Mouse (Mus musculus) mouse embryonic stem cell (cell line): ENCODE results near the gene Upk1a.

Experiments used
- in situ Hi-C, 2 experiments: fragments of 300-500 bp; cut with MboI; formaldehyde crosslinking; loops; 1 replicate in 1 of 2; 3 replicates in 1 of 2; pipeline ENCODE4 v1.14.3; 2019 to 2020; ENCODE audit warnings: low sequenced_read_pairs in 2 of 2, low pct_unique_long_range_greater_than_20kb in 1 of 2, mixed read lengths in 1 of 2; ENCODE audit not compliant: unreplicated experiment in 1 of 2

The Upk1a gene

GRCm38 (mm10) chr7:30612654-30613402 is at the start of gene Upk1a:
Gene Upk1a (minus strand): TSS chr7:30612847.
- in situ Hi-C loops = no loop called here

DNA sequence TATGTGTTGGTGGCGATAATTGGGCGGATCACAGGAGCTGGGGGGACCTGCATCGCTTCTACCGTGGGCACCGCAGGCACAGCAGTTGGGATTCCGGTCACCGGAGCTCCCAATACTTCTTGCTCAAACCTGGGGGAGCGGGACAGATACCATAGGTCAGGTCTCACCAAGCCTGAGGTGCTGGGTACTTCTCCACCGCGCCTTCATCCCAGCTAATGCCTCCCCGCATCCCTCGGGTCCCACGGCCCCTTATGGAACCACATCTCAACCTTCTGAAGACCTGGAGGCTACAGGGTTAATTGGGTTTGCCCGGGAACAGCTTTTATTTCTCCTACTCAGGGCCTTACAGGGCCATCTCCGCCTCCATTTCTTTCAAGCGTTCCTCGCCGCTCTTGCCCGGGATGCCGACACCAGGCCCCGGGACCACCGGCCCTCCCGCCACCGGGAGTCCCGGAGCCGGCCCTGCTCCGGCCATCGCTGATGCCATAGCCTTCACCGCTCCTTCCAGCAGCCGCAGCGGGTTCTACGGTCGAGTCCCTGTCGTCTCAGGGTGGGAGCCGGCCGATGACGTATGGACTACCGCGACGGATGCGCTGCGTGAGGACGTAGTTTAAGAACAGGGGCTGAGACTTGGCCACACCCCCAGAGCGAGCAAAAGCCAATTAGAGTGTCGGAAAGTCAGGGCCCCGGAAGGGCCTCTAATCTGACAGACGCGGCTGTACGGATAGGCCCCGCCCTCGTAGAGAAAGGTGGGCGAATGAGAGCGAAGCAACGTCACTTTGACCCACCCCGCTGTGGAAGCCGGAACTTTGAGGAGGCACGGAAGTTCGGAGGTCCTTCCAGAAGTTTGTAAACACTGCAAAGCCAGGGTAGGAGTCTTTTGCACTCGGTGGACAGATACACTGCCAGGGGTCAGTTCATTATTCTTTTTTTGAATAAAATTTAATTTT is 37.2 kb upstream of the Upk1a start, which contains the start of gene Rbm42:
Rbm42 (minus strand) TSS at position 727 of the 950 bp plus-strand sequence.
- in situ Hi-C loops = no loop called here

GRCm38 (mm10) chr7:30639083-30639482 is 26.4 kb upstream of the Upk1a start:
- in situ Hi-C loops = no loop called here

- in situ Hi-C loops = no loop called here
Measured at GRCm38 (mm10) chr7:30636395-30636794, 23.7 kb upstream of the Upk1a start.

- in situ Hi-C loops = no loop called here
Measured at GRCm38 (mm10) chr7:30635752-30636151, 23.1 kb upstream of the Upk1a start, which contains the start of gene Etv2. Gene Etv2 (minus strand): TSS chr7:30635852.

GRCm38 (mm10) chr7:30634621-30635020 is 22.0 kb upstream of the Upk1a start:
- in situ Hi-C loops = no loop called here

- in situ Hi-C loops = no loop called here
Measured at GRCm38 (mm10) chr7:30633762-30634412, 21.2 kb upstream of the Upk1a start.

GRCm38 (mm10) chr7:30629013-30629412 is 16.4 kb upstream of the Upk1a start:
- in situ Hi-C loops = no loop called here

DNA sequence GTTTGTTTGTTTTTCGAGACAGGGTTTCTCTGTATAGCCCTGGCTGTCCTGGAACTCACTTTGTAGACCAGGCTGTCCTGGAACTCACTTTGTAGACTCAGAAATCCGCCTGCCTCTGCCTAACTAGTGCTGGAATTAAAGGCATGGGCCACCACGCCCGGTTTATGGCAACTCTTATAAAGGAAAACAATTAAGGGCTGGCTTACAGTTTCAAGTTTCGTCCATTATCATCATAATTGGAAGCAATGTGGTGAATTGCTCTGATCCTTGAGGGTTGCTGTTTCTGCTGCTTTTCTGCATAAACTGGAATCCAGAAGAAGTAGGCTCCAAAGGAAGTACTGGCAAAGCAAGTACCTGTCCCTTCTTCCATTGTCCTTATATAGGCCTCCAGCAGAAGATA is 14.0 kb upstream of the Upk1a start:
- in situ Hi-C loops = no loop called here

DNA sequence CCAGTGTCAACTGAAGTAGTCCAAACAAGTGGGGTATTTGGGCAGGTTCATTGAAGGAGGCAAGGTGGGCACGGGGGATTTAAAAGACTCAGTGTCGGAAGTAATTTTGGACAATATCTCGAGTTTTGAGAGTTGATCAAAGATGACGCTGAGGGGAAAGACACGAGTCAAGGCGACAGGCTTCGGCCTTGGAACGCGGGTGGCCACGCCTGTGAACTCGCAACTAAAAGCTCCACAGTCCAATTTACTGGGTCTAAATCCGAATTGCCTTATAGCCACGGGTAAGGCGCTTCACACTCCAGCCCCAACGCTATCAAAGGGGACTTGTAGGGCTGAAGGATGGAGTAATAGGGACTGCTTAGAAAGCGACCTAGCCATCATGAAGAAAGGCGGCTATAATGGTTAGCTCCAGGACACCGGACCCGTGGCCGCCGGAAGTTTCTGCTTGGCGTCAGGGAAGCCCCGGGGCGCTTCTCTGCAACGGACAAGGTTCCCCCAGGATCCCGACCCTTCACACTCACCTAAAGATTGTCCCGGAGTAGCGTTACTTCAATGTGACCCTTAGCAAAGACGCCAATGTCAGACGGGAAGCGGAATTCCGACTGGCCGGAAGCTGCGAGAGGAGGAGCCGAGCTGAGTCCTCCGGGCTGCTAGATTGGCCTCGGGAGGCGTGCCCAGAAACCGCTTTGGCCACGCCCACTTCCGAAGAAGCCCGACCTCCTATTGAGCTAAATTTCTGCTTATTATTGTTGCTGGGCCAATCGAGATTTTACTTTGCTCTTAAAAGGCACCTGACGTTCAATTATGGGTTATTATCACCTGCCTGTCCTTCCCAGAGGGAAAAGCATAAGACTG is 13.1 kb upstream of the Upk1a start, which contains the start of gene Cox6b1:
Cox6b1 (minus strand) TSS at position 622 of the 855 bp plus-strand sequence.
- in situ Hi-C loops = no loop called here

DNA sequence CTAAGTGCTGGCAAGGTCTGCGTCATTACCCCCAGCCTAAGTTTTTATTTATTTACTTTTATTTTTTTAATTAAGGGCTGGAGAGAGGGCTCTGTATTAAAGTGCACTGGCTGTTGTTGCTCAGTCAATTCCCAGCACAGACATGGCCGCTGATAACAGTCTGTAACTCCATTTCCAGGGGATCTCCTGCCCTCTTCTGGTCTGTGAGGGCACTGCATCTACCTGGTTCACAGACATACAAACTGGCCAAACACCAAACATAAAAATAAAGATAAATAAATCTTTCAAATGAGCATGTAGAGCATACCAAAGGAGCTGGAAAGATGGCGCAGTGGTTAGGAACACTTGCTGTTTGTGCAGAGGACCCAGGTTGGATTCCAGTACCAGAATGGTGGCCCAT is 6.6 kb upstream of the Upk1a start:
- in situ Hi-C loops = loop anchor here (5.0 kb wide), 1 partner anchor 127 kb away; the partner anchor contains the start of gene Prodh2 (in 2 of the 2)

- in situ Hi-C loops = loop anchor here (5.0 kb wide), 1 partner anchor 126 kb away; the partner anchor contains the start of gene Prodh2 (in 2 of the 2)
Measured at GRCm38 (mm10) chr7:30618658-30619057, 6.0 kb upstream of the Upk1a start.

- in situ Hi-C loops = loop anchor here (5.0 kb wide), 1 partner anchor 123 kb away; the partner anchor contains the start of gene Prodh2 (in 2 of the 2)
Measured at GRCm38 (mm10) chr7:30615049-30615760, 2.6 kb upstream of the Upk1a start.

DNA sequence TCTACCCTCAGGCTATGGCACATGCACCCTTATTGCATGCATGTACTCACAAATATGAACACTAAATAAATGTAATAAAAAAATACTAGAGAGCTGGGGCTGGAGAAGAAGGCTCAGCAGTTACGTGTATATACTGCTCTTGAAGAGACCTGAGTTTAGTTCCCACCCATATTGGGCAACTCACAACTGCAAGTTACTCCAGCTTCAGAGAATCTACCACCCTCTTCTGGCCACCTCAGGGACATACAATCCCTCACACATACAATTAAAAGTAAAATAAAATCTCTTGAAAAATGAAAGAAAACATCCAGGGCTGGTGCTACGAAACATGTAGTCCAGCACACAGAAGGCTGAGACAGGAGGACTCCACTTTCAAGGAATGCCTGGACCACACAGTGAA is 1.8 kb upstream of the Upk1a start:
- in situ Hi-C loops = no loop called here

DNA sequence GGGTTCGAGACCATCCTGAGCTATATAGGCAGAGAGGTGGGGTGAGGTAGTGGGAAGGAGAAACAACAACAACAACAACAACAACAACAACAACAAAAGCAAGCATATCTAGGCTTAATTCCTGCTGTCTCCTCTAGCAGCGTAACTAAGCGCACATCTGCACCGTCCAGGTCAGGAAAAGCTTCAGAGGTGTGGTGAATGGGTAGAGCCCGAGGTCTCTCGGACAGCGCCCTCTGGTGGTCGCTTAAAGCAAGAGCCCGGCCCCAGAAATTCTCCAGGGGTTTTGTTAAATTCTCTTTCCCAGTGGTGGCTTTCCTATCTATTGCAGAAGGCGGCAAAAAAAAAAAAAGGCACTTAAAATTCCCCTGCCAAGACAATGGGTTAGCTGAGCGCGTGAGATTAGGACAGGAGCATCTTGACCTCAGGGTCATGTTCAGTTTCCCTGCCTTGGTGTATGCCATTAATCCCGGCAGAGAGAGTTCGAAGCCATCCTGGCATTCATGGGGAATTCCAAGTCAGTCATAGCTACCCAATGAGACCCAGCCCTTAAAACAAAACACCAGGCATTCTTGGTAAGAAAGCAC is 974 bp upstream of the Upk1a start:
- in situ Hi-C loops = no loop called here

DNA sequence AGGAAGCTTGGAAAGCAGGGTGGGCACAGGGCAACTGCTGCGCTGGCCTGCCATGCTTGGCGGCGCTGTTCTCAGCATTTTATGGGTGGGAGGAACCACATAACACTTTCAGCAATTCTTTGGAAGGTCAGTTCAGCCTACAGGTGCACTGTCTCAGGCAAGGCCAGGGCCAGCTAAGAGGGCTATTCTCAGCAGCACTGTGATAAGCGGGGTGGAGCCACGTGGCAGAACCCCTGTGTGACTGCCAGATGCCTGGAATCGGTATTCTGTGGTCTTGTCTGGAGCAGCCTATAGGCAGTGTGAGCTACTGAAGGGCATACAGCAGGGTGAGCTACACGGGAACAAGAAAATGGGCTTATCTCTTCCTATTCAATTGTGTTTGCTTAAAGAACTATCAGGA is 2.6 kb downstream of the Upk1a start:
- in situ Hi-C loops = no loop called here

DNA sequence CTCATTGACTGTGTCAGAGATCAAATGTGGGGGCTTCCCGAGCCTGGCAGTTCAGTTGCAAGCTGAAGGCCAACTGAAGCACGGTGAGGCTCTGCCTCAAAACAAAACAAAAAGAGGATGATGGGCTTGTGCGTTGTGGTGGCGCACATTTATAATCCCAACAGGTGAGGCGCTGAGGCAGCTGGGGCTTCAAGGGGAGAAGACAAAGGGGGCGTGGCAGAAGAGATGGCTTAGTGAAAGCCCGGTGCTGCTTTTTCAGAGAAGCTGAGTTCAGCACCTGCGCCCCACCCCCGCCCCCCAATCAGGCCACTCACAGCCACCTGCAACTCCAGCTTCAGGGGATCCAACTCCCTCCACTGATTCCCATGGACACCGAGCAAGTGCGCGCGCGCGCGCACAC is 4.2 kb downstream of the Upk1a start:
- in situ Hi-C loops = no loop called here
